Mouse (Mus musculus): ENCODE measurements around the gene Olfr1436. TPM values are rescaled to one million over a fixed set of nuclear protein-coding genes. Genes with fewer than 3 reads are reported as not detected.
"Not testable (repeated sequence)": the region's sequence is repeated elsewhere in the genome, so short reads cannot be mapped to it uniquely, and the experiment has no call there.

Olfr1436 gene
- polyA plus RNA-seq (2012; rRNA removed), result not detected in 2 replicates

- not testable (repeated sequence) for DNase-seq (ENCODE audit: extremely low spot score in 1 of 2, low spot score in 1 of 2)
These were observed at the start of gene Olfr1436 for GRCm38 (mm10) chr19:12299030-12299429. TSS of gene Olfr1436 (minus strand) at chr19:12299130.

- no peak for DNase-seq (ENCODE audit: extremely low spot score in 1 of 2, low spot score in 1 of 2)
These were observed 36.9 kb upstream of the Olfr1436 start, which contains the start of gene Olfr1438-ps1 for GRCm38 (mm10) chr19:12335810-12336209. TSS of gene Olfr1438-ps1 (minus strand) at chr19:12335910.

GRCm38 (mm10) chr19:12325001-12325400, 26.1 kb upstream of the Olfr1436 start, which contains the start of gene Olfr1437:
TSS of gene Olfr1437 (minus strand) at chr19:12325101.
- DNase-seq (ENCODE audit: extremely low spot score in 1 of 2, low spot score in 1 of 2), result no peak

GRCm38 (mm10) chr19:12292979-12293378, 6.0 kb downstream of the Olfr1436 start:
- DNase-seq (ENCODE audit: extremely low spot score in 1 of 2, low spot score in 1 of 2), result peak; percentile 1 to 25

GRCm38 (mm10) chr19:12279554-12279953, 19.4 kb downstream of the Olfr1436 start, which contains the start of gene Olfr1434:
TSS of gene Olfr1434 (plus strand) at chr19:12279854.
- DNase-seq (ENCODE audit: extremely low spot score in 1 of 2, low spot score in 1 of 2), result no peak

- DNase-seq (ENCODE audit: extremely low spot score in 1 of 2, low spot score in 1 of 2), result no peak
These were observed 38.2 kb downstream of the Olfr1436 start, which contains the start of gene Olfr235 for GRCm38 (mm10) chr19:12260732-12261131. TSS of gene Olfr235 (plus strand) at chr19:12261032.

Other genes with a start within 250 kb of the Olfr1436 start
- not detected in 2 replicates for gene Olfr1424, start 236.4 kb downstream of the Olfr1436 start, polyA plus RNA-seq (2012; rRNA removed)
- not detected in 2 replicates for gene Olfr1425, start 221.4 kb downstream of the Olfr1436 start, polyA plus RNA-seq (2012; rRNA removed)
- 0.06 TPM in 1 of 2 replicates, not detected in the other for gene Olfr1426, start 207.1 kb downstream of the Olfr1436 start, polyA plus RNA-seq (2012; rRNA removed)
- gene Olfr1427, start 195.8 kb downstream of the Olfr1436 start, polyA plus RNA-seq (2012; rRNA removed), result 0.13 TPM in 1 of 2 replicates, not detected in the other
- gene Olfr1428, start 183.2 kb downstream of the Olfr1436 start, polyA plus RNA-seq (2012; rRNA removed), result 0.38 TPM in 1 of 2 replicates, not detected in the other
- 0.06 TPM in 1 of 2 replicates, not detected in the other for gene Olfr76, start 175.9 kb downstream of the Olfr1436 start, polyA plus RNA-seq (2012; rRNA removed)
- gene Olfr1555-ps1, start 129.0 kb downstream of the Olfr1436 start, polyA plus RNA-seq (2012; rRNA removed), result 0.06 TPM in 1 of 2 replicates, not detected in the other
- gene Olfr1431, start 98.5 kb downstream of the Olfr1436 start, polyA plus RNA-seq (2012; rRNA removed), result not detected in 2 replicates
- not detected in 2 replicates for gene Olfr1432, start 66.5 kb downstream of the Olfr1436 start, polyA plus RNA-seq (2012; rRNA removed)
- gene Olfr262, start 57.5 kb downstream of the Olfr1436 start, polyA plus RNA-seq (2012; rRNA removed), result not detected in 2 replicates
- not detected in 2 replicates for gene Olfr235, start 38.1 kb downstream of the Olfr1436 start, polyA plus RNA-seq (2012; rRNA removed)
- gene Olfr1434, start 19.3 kb downstream of the Olfr1436 start, polyA plus RNA-seq (2012; rRNA removed), result not detected in 2 replicates
- gene Olfr1437, start 26.0 kb upstream of the Olfr1436 start, polyA plus RNA-seq (2012; rRNA removed), result not detected in 2 replicates
- not detected in 2 replicates for gene Olfr1438-ps1, start 36.8 kb upstream of the Olfr1436 start, polyA plus RNA-seq (2012; rRNA removed)
- gene Olfr1440, start 88.1 kb upstream of the Olfr1436 start, polyA plus RNA-seq (2012; rRNA removed), result not detected in 2 replicates
- gene Olfr1441, start 118.3 kb upstream of the Olfr1436 start, polyA plus RNA-seq (2012; rRNA removed), result not detected in 2 replicates
- not detected in 2 replicates for gene Pfpl, start 128.8 kb upstream of the Olfr1436 start, polyA plus RNA-seq (2012; rRNA removed)
- gene Mpeg1, start 161.6 kb upstream of the Olfr1436 start, polyA plus RNA-seq (2012; rRNA removed), result 8.7 and 12.4 TPM in 2 replicates
- gene Dtx4, start 202.3 kb upstream of the Olfr1436 start, polyA plus RNA-seq (2012; rRNA removed), result 19.2 and 21.1 TPM in 2 replicates
- 1.1 and 1.3 TPM in 2 replicates for gene Fam111a, start 246.6 kb upstream of the Olfr1436 start, polyA plus RNA-seq (2012; rRNA removed)

Measured in frontal cortex, adult 2 months (tissue).